Mouse (Mus musculus): ENCODE measurements around the gene Gm10647. TPM values are rescaled to one million over a fixed set of nuclear protein-coding genes. Genes with fewer than 3 reads are reported as not detected.

Gm10647 gene
- polyA plus RNA-seq (2021; fragmentation: Nextera tagmentation), result 0.10 TPM in 1 of 2 replicates, not detected in the other
- long read RNA-seq, experiment 1, result 0 reads
- long read RNA-seq, experiment 2, partial matches to known transcripts, result 0 of 2 reads
- long read RNA-seq, experiment 2, other reads (novel, unspliced or antisense), result 2 of 2 reads

DNA sequence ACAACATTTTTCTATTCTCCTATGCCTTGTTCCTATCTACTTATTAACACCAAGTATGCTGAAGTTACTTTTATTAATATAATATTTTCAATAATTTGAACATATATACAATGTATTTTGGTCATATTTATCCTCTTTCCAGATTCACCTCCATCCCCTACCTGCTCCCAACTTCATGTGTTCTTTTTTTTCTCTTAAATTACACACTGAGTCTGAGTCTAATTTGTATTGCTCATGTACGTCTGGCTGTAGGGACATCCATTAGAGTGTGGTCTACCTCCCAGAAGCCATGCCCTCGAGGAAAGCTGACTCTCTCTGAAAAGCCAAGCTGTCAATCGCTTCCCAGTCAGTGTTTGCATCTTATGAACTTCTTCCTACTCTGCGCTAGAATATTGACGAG, at the start of gene Gm10647:
Gene Gm10647, plus strand, starts transcription at position 301 of the 400 bp plus-strand sequence.

DNA sequence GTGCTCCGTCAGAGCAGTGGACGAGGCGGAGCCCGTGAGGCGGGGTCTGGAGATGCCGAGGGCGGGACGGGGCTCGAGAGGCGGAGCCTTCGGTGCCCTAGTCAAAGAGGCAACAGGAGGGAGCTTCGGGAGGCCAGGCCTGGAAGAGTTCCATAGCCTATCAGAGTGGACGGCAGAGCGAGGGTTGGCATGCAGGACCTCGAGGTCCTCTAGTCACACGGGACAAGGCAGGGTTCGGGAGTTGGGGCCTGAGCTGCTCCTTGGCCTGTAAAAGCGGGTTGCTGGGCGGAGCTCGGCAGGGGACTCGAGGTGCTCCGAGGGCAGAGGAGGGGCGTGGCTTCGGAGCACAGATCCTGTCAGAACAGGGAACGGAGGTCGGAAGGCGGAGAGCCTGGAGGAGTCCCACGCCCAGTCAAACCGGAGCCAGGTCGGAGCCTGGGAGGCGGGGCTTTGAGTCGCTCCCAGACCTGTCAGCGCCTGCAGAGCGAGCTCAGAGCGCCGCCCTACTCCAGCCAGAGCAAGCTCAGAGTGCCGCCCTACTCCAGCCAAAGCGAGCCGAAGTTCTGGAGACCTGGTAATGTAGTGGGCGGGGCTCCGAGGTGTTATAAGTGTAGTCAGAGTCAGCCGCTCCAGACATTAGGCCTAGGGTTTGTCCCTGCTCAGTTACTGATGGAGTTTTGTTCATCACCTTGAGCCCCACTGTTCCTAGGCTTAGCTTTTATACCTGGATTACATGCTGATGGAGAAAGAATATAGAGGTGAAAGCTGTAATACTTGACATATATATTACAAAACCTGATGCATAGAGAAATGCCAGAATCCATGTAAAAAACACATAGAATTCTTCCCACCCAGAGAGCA, 1.1 kb upstream of the Gm10647 start, which contains the start of gene Aph1b:
Gene Aph1b, minus strand, starts transcription at position 27 of the 861 bp plus-strand sequence.

DNA sequence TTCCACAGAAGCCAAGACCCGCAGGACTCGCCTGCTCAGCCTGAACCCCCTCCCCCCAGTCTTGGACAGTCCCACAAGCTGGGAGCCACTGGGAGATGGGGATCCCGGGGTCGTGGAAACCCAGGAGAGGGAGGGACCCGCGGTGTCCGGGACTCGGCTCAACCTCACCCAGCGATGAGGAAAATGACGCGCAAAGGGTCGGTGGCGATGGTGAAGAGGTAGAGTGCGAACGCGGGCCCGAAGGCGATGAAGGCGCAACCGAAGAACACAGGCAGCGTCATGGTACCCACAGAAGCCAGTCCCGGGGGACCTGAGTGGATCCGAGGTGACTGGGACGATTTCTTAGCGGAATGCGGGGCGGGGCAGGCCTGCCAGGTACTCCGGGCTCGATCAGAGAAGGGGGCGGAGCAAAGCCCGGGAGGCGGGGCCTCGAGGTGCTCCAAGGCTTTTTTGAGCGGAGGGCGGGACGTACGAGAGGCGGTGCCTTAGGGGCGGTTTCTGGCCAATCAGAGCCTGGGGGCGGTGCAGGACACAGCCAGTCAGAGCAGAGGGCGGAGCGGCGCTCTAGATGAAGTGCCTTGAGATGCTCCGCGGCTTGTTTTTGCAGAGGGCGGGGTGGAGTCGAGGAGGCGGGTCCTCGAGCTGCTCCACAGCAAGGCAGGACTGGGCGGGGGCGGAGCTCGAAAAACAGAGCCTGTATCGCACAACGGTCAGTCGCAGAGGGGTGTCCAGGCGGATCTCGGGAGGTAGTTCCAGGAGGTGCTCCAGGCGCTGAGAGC, 37.7 kb downstream of the Gm10647 start, which contains the start of gene Aph1c:
Gene Aph1c, minus strand, starts transcription at position 409 of the 779 bp plus-strand sequence.

Other genes with a start within 250 kb of the Gm10647 start
- 22.8 and 24.7 TPM in 2 replicates for gene Usp3, start 203.9 kb upstream of the Gm10647 start, polyA plus RNA-seq (2021; fragmentation: Nextera tagmentation)
- gene Car12, start 83.4 kb upstream of the Gm10647 start, polyA plus RNA-seq (2021; fragmentation: Nextera tagmentation), result 27.8 and 69.7 TPM in 2 replicates
- 9.0 and 12.8 TPM in 2 replicates for gene Aph1b, start 1.5 kb upstream of the Gm10647 start, polyA plus RNA-seq (2021; fragmentation: Nextera tagmentation)
- gene Aph1c, start 37.7 kb downstream of the Gm10647 start, polyA plus RNA-seq (2021; fragmentation: Nextera tagmentation), result 8.9 and 13.9 TPM in 2 replicates
- 8.2 and 11.1 TPM in 2 replicates for gene Rab8b, start 122.6 kb downstream of the Gm10647 start, polyA plus RNA-seq (2021; fragmentation: Nextera tagmentation)
- 128 and 171 TPM in 2 replicates for gene Rps27l, start 149.0 kb downstream of the Gm10647 start, polyA plus RNA-seq (2021; fragmentation: Nextera tagmentation)
- 2.9 and 3.4 TPM in 2 replicates for gene Lactb, start 178.4 kb downstream of the Gm10647 start, polyA plus RNA-seq (2021; fragmentation: Nextera tagmentation)

All from layer of hippocampus, adult 6 months (tissue).